Mouse (Mus musculus) heart, embryonic 11.5 days (tissue): ENCODE data around the gene Irx4. TPM values are rescaled to one million over a fixed set of nuclear protein-coding genes. Genes with fewer than 3 reads are reported as not detected.

Experiments used
- ATAC-seq: fragments of 200-750 bp; cut with Nextera tagmentation; replicated peaks from 2 replicates; pipeline ENCODE4 v1.8.0; 2017; ENCODE audit warnings: moderate library complexity; ENCODE audit not compliant: insufficient number of reproducible peaks, low FRiP score, low TSS enrichment
- H3K27ac ChIP-seq: fragments of 300-500 bp; sonication (generic); 2 replicates; pipeline ENCODE4 v1.5.1; 2014; ENCODE audit warnings: mild to moderate bottlenecking, low read depth, low read length
- H3K27me3 ChIP-seq: fragments of 300-500 bp; sonication (generic); 2 replicates; pipeline ENCODE4 v1.6.1; 2014; ENCODE audit warnings: mild to moderate bottlenecking, low read length, mixed read lengths; ENCODE audit not compliant: control insufficient read depth, insufficient read depth
- H3K36me3 ChIP-seq: fragments of 300-500 bp; sonication (generic); 2 replicates; pipeline ENCODE4 v1.6.1; 2014; ENCODE audit warnings: mild to moderate bottlenecking, low read length, moderate library complexity, mixed read lengths; ENCODE audit not compliant: control insufficient read depth, insufficient read depth
- H3K4me1 ChIP-seq: fragments of 300-500 bp; sonication (generic); 2 replicates; pipeline ENCODE4 v1.6.1; 2014; ENCODE audit warnings: low read length; ENCODE audit not compliant: control insufficient read depth, insufficient read depth
- H3K4me2 ChIP-seq: fragments of 300-500 bp; sonication (generic); 2 replicates; pipeline ENCODE4 v1.6.1; 2014; ENCODE audit warnings: mild to moderate bottlenecking, moderate library complexity
- H3K4me3 ChIP-seq: fragments of 300-500 bp; sonication (generic); 2 replicates; pipeline ENCODE4 v1.5.1; 2014; ENCODE audit warnings: low read depth, low read length
- H3K9ac ChIP-seq: fragments of 300-500 bp; sonication (generic); 2 replicates; pipeline ENCODE4 v1.6.1; 2014; ENCODE audit warnings: mild to moderate bottlenecking, low read depth, low read length, moderate library complexity
- H3K9me3 ChIP-seq: fragments of 300-500 bp; sonication (generic); replicated peaks from 2 replicates; pipeline ENCODE4 v1.6.1; 2016; ENCODE audit warnings: low read length; ENCODE audit not compliant: control insufficient read depth
- WGBS: fragments of 180-500 bp; shearing (Covaris S2); extraction: QIAGEN DNeasy Blood & Tissue Kit; methylation state at CpG from one replicate; pipeline ENCODE4 v1.1.7; 2014; ENCODE audit not compliant: insufficient replicate concordance; 5-methylcytosine and 5-hydroxymethylcytosine counted together
- polyA plus RNA-seq: library from polyadenylated mRNA; unstranded; fragments of >200 nt; fragmentation: Nextera tagmentation; extraction: Ambion mirVana; gene quantifications from 2 replicates; pipeline ENCODE4 v1.2.1, GENCODE M21; 2014

Gene Irx4
- polyA plus RNA-seq, 1 experiment from 2014 or later: 39.2 TPM

DNA sequence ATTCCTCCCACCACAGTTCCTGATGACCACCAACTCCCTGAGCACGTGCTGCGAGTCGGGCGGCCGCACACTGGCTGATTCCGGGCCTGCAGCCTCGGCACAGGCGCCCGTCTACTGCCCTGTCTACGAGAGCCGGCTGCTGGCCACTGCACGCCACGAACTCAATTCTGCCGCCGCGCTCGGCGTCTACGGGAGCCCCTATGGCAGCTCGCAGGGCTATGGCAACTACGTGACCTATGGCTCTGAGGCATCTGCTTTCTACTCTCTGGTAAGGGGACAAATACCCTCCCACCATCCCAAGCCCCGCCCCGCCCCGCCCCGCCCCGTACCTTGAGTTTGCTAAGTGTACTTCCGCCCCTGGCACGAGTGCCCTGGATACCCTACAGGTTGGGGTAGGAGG is 5.2 kb downstream of the Irx4 start:
- peak overlapping the region; percentile 92 for H3K27ac ChIP-seq
- peaks cover 82% of the 10 kb centered on the region for H3K27me3 ChIP-seq

DNA sequence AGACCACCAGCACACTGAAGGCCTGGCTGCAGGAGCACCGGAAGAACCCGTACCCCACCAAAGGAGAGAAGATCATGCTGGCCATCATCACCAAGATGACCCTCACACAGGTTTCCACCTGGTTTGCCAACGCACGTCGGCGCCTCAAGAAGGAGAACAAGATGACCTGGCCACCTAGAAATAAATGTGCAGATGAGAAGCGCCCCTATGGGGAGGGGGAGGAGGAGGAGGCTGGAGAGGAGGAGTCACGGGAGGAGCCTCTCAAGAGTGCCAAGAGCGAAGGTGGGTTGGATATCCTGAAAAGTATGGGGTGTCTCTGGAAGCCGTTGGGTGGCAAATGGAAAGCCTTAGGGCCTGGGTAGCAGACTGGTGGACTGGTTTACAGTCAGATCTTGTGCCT is 7.3 kb downstream of the Irx4 start:
- Histone ChIP-seq H3K27ac (peak overlapping the region; percentile 29; the same call in 1 of the 2 replicates), H3K4me3 (no peak overlapping the region), H3K27me3 (peaks cover 73% of the 10 kb centered on the region), H3K4me1 (peaks cover 52% of the 10 kb centered on the region), H3K36me3 (no peaks in the 10 kb centered on the region), H3K4me2 (peak overlapping the region; percentile 41), H3K9me3 (no peaks in the 10 kb centered on the region), H3K9ac (peak overlapping the region; percentile 18; the same call in 1 of the 2 replicates)
- 19% methylated on average over 10 of the region's 10 CpGs for WGBS
- ATAC-seq: no peak

More for the DNA sequence above, 5.2 kb downstream of the Irx4 start:
- Histone ChIP-seq H3K4me2 (peak overlapping the region; percentile 76), H3K9ac (peak overlapping the region; percentile 88), H3K4me3 (peak overlapping the region; percentile 59), H3K9me3 (no peaks in the 10 kb centered on the region), H3K36me3 (no peaks in the 10 kb centered on the region), H3K4me1 (peaks cover 36% of the 10 kb centered on the region)
- WGBS: 0% methylated on average over 28 of the region's 28 CpGs
- ATAC-seq: no peak; the same call in 1 of the 2 replicates

DNA sequence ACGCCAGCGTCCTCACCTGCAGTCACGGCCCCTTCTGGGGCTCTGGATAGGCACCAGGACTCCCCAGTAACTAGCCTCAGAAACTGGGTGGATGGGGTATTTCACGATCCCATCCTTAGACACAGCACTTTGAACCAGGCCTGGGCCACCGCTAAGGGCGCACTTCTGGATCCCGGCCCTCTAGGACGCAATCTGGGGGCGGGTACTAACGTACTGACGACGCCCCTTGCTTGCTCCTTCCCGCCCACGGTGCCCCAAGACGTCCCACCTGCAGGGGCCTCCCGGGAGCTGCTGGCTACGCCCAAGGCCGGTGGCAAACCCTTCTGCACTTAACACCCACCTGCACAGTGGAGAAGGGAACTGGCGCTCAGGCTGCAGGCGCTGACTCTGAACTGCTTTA is 8.4 kb downstream of the Irx4 start:
- no peaks in the 10 kb centered on the region for H3K9me3 ChIP-seq
- H3K27ac ChIP-seq: peak overlapping the region; percentile 66
- peak overlapping the region; percentile 25 for H3K4me3 ChIP-seq
- H3K4me2 ChIP-seq: peak overlapping the region; percentile 45
- 3% methylated on average over 20 of the region's 20 CpGs for WGBS
- no peaks in the 10 kb centered on the region for H3K36me3 ChIP-seq
- ATAC-seq: no peak
- H3K27me3 ChIP-seq: peaks cover 74% of the 10 kb centered on the region
- peak overlapping the region; percentile 52; the same call in 1 of the 2 replicates for H3K9ac ChIP-seq
- peaks cover 54% of the 10 kb centered on the region for H3K4me1 ChIP-seq

DNA sequence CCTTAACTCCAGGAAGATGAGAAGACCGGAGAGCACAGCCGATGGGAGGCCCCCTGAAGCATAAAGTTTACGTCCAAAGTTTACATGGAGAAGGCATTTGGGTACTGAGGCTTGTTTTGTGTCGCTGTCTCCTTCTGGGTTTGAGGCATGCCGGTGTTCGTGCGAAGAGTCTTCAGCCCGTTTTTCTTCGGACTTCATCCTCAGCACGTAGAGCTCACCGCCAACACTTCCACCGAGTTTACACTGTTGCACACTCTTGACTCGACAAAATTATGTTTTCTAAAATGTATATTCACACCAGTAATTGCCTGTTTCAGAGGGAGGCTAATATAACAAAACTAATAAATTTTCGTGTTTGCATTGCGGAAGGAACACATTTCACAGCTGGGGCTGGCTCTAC is 9.0 kb downstream of the Irx4 start:
- Histone ChIP-seq H3K4me3 (peak overlapping the region; percentile 25; the same call in 1 of the 2 replicates), H3K4me1 (peaks cover 50% of the 10 kb centered on the region), H3K27ac (no peak overlapping the region), H3K9me3 (no peaks in the 10 kb centered on the region), H3K4me2 (peak overlapping the region; percentile 45), H3K9ac (peak overlapping the region; percentile 52; the same call in 1 of the 2 replicates), H3K36me3 (no peaks in the 10 kb centered on the region), H3K27me3 (peaks cover 75% of the 10 kb centered on the region)
- no peak for ATAC-seq
- WGBS: 20% methylated on average over 15 of the region's 15 CpGs

DNA sequence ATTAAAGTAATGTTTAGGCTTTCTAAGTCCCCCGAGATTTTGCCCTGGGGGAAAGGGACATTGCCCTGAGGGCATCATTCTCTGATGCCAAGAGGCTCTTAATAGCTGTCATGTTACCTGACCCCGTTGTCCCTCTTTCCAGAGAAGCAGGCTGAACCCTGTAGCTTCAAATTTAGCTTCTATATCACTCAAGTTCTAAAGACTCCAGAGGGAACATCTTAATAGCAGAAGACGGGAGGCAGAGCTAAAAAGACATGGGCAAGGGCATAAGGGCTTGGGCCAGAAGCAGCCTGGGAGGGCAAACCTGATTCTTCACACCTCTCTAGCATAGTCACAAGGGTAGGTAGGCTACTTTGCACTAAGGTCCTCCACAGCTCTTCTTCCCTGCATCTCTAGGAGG is 9.6 kb downstream of the Irx4 start:
- Histone ChIP-seq H3K4me3 (no peak overlapping the region), H3K36me3 (no peaks in the 10 kb centered on the region), H3K9me3 (no peaks in the 10 kb centered on the region), H3K9ac (no peak overlapping the region), H3K27ac (peak overlapping the region; percentile 74), H3K4me1 (peaks cover 49% of the 10 kb centered on the region), H3K4me2 (no peak overlapping the region), H3K27me3 (peaks cover 78% of the 10 kb centered on the region)
- 16% methylated on average over 3 of the region's 3 CpGs for WGBS
- ATAC-seq: no peak

DNA sequence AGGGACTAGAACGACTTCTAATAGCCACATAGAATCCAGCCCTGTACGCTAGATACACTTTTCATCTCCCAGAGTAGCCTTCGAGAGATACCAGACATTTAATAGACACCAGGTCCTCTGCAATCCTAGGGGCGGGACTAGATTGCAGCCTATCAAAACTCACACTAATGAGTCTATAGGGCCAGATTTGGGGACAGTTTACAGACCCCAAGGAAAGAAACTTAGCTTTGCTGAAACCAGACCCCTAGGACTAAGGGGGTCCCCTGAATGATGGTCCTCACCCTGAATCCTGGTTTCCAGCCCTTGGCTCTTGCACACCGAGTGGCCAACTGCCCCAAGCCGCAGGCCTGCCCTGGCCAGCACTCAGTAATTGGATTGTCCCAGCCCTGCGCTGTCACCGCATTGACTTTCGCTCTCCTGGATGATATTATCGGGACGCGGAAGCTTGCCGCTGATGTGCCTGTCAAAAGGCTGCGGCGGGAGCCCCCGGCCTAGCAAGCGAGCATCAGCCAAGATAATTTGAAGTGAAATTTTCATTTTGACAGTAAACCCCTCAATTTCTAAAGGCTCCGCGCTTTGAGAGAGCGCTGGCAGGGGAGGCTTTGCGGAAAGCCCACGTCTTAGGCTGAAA is 10.3 kb downstream of the Irx4 start:
- Histone ChIP-seq H3K9ac (peak overlapping the region; percentile 78), H3K27ac (peak overlapping the region; percentile 74), H3K4me3 (peak overlapping the region; percentile 21), H3K27me3 (peaks cover 75% of the 10 kb centered on the region), H3K4me1 (peaks cover 46% of the 10 kb centered on the region), H3K4me2 (peak overlapping the region; percentile 68), H3K36me3 (no peaks in the 10 kb centered on the region), H3K9me3 (no peaks in the 10 kb centered on the region)
- WGBS: 7% methylated on average over 22 of the region's 22 CpGs
- ATAC-seq: no peak

DNA sequence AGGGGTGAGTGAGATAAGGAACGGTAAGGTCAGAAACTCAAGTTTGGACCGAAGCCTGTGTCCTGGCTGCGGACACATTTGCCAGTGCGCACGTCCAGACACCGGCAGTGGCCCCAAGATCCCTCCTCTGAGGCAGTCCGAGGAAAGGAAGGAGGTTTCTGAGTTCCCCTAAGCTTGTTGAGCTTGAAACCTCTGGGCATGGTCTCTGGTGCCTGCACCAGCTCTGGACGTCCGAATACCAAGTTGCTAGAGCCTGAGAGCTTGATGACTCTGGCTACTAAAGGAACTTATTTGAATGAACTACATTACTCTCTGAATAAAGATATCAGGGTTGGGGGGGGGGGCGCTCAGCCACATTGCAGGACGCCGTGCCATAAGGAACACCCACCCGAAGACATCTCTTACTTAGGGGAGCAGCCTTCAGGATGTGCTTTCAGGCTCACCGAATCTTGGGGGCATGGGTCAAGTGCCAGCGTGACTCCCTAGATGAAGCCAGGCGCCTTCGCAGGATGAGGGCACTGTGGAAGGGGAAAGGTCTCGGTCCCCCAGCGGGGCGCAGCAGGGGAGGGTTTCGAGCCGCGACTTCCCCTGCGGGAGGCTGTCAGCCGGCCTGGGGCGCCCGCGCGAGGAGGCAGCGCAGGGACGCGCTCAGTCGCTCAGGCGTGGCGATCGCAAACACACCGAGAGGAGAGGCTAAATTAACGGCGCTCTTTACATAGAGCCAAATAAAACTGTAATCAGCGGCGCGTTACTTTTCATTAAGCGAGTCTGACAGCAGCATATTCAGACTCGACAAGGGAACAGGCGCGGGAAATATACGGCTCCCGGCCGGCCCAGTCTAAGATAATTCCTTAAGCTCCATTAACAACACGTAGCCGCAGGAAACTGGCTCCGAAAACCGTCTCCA is 11.3 kb downstream of the Irx4 start:
- H3K4me2 ChIP-seq: peak overlapping the region; percentile 68
- H3K27ac ChIP-seq: peak overlapping the region; percentile 74
- peak overlapping the region; percentile 78 for H3K9ac ChIP-seq
- H3K27me3 ChIP-seq: peaks cover 69% of the 10 kb centered on the region
- no peaks in the 10 kb centered on the region for H3K9me3 ChIP-seq
- H3K4me1 ChIP-seq: peaks cover 46% of the 10 kb centered on the region
- no peak for ATAC-seq
- H3K4me3 ChIP-seq: peak overlapping the region; percentile 37
- no peaks in the 10 kb centered on the region for H3K36me3 ChIP-seq
- under 1% methylated on average over 53 of the region's 53 CpGs for WGBS

DNA sequence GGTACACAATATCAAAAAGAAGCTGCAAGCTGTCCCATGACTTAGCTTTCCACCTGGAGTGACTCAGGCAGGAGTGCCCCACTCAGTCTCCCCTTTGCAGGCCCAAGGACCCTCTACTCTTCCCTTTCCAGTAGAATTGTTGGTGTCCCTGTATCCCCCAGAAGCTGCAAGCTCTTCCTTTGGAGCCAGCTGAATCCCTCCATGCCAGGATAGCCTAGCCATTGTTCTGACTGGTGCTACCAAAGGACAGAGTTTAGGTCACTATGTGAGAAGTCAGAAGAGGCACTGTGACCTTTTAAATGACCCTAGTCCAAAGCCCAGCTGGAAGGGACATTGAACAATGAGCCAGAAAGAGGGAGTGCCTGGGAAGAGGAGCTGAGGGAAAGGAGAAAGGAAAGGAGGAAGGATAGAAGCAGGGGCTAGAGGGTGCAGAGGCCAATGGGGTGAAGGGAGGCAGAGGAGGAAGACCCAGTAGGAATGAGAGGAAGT is 12.6 kb downstream of the Irx4 start:
- H3K27ac ChIP-seq: peak overlapping the region; percentile 50; the same call in 1 of the 2 replicates
- H3K9ac ChIP-seq: 0 out of 2 replicates have a peak overlapping the region, but pooled peaks have one; percentile 78
- peaks cover 48% of the 10 kb centered on the region for H3K4me1 ChIP-seq
- H3K4me3 ChIP-seq: no peak overlapping the region
- no peak overlapping the region for H3K4me2 ChIP-seq
- H3K36me3 ChIP-seq: no peaks in the 10 kb centered on the region
- no peaks in the 10 kb centered on the region for H3K9me3 ChIP-seq
- H3K27me3 ChIP-seq: peaks cover 58% of the 10 kb centered on the region
- no peak for ATAC-seq
